ENCODE assay signal across 9 mouse cellular contexts in genomic region chr11:102140508-102140907, GRCm38 (mm10). TPM values are rescaled to one million over a fixed set of nuclear protein-coding genes. Genes with fewer than 3 reads are reported as not detected.
DNase-seq lines count a peak whose midpoint lies in the region; ATAC-seq and TF ChIP-seq lines count a peak whose summit lies in the region.
"Had no signal": no experiment of that assay in that cellular context is flagged by ENCODE, and none has a peak within 500 bp of the region (broad histone marks: within the 10 kb centered on the region; RNA-seq: fewer than 3 reads in every experiment).

No protein-coding gene starts in this region.

- no peak for ATAC-seq in midbrain, embryonic 15.5 days (replicated peaks)
- ATAC-seq in liver, embryonic 14.5 days (ENCODE audit: insufficient read depth) = no peak

- H3K9ac ChIP-seq in midbrain, embryonic 15.5 days = no peak overlapping the region
- no peak overlapping the region for H3K9ac ChIP-seq in liver, embryonic 14.5 days (replicated peaks)

- H3K36me3 ChIP-seq in midbrain, embryonic 10.5 days = no peaks in the 10 kb centered on the region
- no peaks in the 10 kb centered on the region for H3K36me3 ChIP-seq in midbrain, embryonic 15.5 days (replicated peaks)
- H3K36me3 ChIP-seq in liver, embryonic 14.5 days (replicated peaks; ENCODE audit: control insufficient read depth, insufficient read depth, low read depth) = no peaks in the 10 kb centered on the region

- no peak overlapping the region for H3K4me2 ChIP-seq in midbrain, embryonic 15.5 days
- H3K4me2 ChIP-seq in liver, embryonic 14.5 days (ENCODE audit: low read depth) = no peak overlapping the region

- intact Hi-C loops in heart, postnatal 14 days (cut with DNase I) = no loop called here

- no peaks in the 10 kb centered on the region for H3K9me3 ChIP-seq in midbrain, embryonic 10.5 days (replicated peaks)
- no peaks in the 10 kb centered on the region for H3K9me3 ChIP-seq in midbrain, embryonic 15.5 days
- no peaks in the 10 kb centered on the region for H3K9me3 ChIP-seq in liver, embryonic 14.5 days (ENCODE audit: control insufficient read depth, low read length)

- TF ChIP-seq EP300 in liver, embryonic 14.5 days (IDR thresholded peaks at IDR 0.05; ENCODE audit: low read depth) = no peak

- H3K4me3 ChIP-seq in midbrain, embryonic 10.5 days = no peak overlapping the region
- H3K4me3 ChIP-seq in midbrain, embryonic 15.5 days = no peak overlapping the region
- H3K4me3 ChIP-seq in liver, embryonic 14.5 days (ENCODE audit: insufficient read depth in 1 of 2, low read depth in 2 of 2, low read length in 2 of 2) = no peak overlapping the region

- peak; percentile 86 for TF ChIP-seq CTCF in liver, embryonic 14.5 days (IDR thresholded peaks at IDR 0.05; ENCODE audit: low read depth)

- 3% methylated on average over 5 of the region's 5 CpGs for WGBS in midbrain, embryonic 10.5 days
- 6% methylated on average over 5 of the region's 5 CpGs for WGBS in midbrain, embryonic 15.5 days
- WGBS in liver, embryonic 14.5 days (ENCODE audit: insufficient replicate concordance) = 2% methylated on average over 5 of the region's 5 CpGs

- H3K27ac ChIP-seq in midbrain, embryonic 10.5 days (replicated peaks) = no peak overlapping the region
- H3K27ac ChIP-seq in midbrain, embryonic 15.5 days = no peak overlapping the region
- no peak overlapping the region for H3K27ac ChIP-seq in liver, embryonic 14.5 days

- peak; percentile 60 to 68 for DNase-seq in adrenal gland, adult 18-20 months (ENCODE audit: low spot score in 2 of 2)
- no peak for DNase-seq in adrenal gland, adult 8-10 months
- DNase-seq in midbrain, embryonic 10.5 days (ENCODE audit: low spot score) = peak; percentile 73
- DNase-seq in c-Kit-negative CD71-positive TER-119-positive erythroid progenitor cells, embryonic 14.5 days (ENCODE audit: low read depth, low spot score) = peak; percentile 53
- DNase-seq in heart, postnatal 14 days = peak; percentile 58 to 76
- DNase-seq in liver, embryonic 14.5 days (ENCODE audit: low read depth in 3 of 3, low spot score in 3 of 3) = peak in 1 of 3 experiments; percentile 62
- DNase-seq in right cerebral cortex, postnatal 4 days = peak; percentile 72

- H3K27me3 ChIP-seq in midbrain, embryonic 10.5 days (ENCODE audit: low read depth, poor library complexity, severe bottlenecking) = peaks cover 67% of the 10 kb centered on the region
- peaks cover 30% of the 10 kb centered on the region for H3K27me3 ChIP-seq in midbrain, embryonic 15.5 days (replicated peaks)
- peaks cover 12% of the 10 kb centered on the region for H3K27me3 ChIP-seq in liver, embryonic 14.5 days (ENCODE audit: control insufficient read depth, insufficient read depth, low read length)

- H3K4me1 ChIP-seq in midbrain, embryonic 10.5 days = peaks cover 9% of the 10 kb centered on the region
- peaks cover 7% of the 10 kb centered on the region; the same call in 1 of the 2 replicates for H3K4me1 ChIP-seq in midbrain, embryonic 15.5 days
- no peaks in the 10 kb centered on the region; a peak in 1 of 4 replicates for H3K4me1 ChIP-seq in liver, embryonic 14.5 days (replicated peaks; ENCODE audit: control insufficient read depth in 2 of 2, insufficient read depth in 2 of 2, low read length in 1 of 2)

RNA-seq across cellular contexts. Expression of gene Nags, which starts 4.8 kb away (rescaled TPM):
- total RNA-seq in adrenal gland, adult 18-20 months (2021) = under 1 TPM in 1 of 2 experiments, not detected in 1; 0.77 TPM
- total RNA-seq in adrenal gland, adult 8-10 months (2022) = 1 to 10 TPM in 2 of 4 experiments, under 1 TPM in 2; 0.20 to 3.0 (median 1.6) TPM
- 0.10 TPM in 1 of 2 replicates, not detected in the other for polyA plus RNA-seq in midbrain, embryonic 10.5 days (2016; fragmentation: Nextera tagmentation; extraction: Ambion mirVana)
- 0.10 and 0.30 TPM in 2 replicates for polyA plus RNA-seq in midbrain, embryonic 15.5 days (2015; fragmentation: Nextera tagmentation; extraction: Ambion mirVana)
- total RNA-seq in heart, postnatal 14 days (2021) = not detected
- polyA plus RNA-seq in liver, embryonic 14.5 days (2012; rRNA removed) = 10.1 and 11.3 TPM in 2 replicates
- 7.2 and 7.5 TPM in 2 replicates for polyA plus RNA-seq in liver, embryonic 14.5 days (2014; fragmentation: Nextera tagmentation; extraction: Ambion mirVana)
- polyA plus RNA-seq: C2C12 had no signal

RNA-seq across cellular contexts. Expression of gene Tmem101, which starts 15.7 kb away (rescaled TPM):
- 10 to 100 TPM; 12.0 to 13.6 TPM for total RNA-seq in adrenal gland, adult 18-20 months (2021)
- total RNA-seq in adrenal gland, adult 8-10 months (2022) = 10 to 100 TPM; 18.0 to 21.8 (median 19.7) TPM
- 40.4 and 42.3 TPM in 2 replicates for polyA plus RNA-seq in midbrain, embryonic 10.5 days (2016; fragmentation: Nextera tagmentation; extraction: Ambion mirVana)
- 45.3 and 46.5 TPM in 2 replicates for polyA plus RNA-seq in midbrain, embryonic 15.5 days (2015; fragmentation: Nextera tagmentation; extraction: Ambion mirVana)
- 10 to 100 TPM; 14.5 TPM for total RNA-seq in heart, postnatal 14 days (2021)
- polyA plus RNA-seq in liver, embryonic 14.5 days (2012; rRNA removed) = 8.9 and 9.2 TPM in 2 replicates
- 7.8 and 8.5 TPM in 2 replicates for polyA plus RNA-seq in liver, embryonic 14.5 days (2014; fragmentation: Nextera tagmentation; extraction: Ambion mirVana)

RNA-seq across cellular contexts. Expression of gene Pyy, which starts 32.9 kb away (rescaled TPM):
- total RNA-seq in adrenal gland, adult 18-20 months (2021) = not detected
- total RNA-seq in adrenal gland, adult 8-10 months (2022) = not detected
- not detected in 2 replicates for polyA plus RNA-seq in midbrain, embryonic 10.5 days (2016; fragmentation: Nextera tagmentation; extraction: Ambion mirVana)
- polyA plus RNA-seq in midbrain, embryonic 15.5 days (2015; fragmentation: Nextera tagmentation; extraction: Ambion mirVana) = not detected in 2 replicates
- total RNA-seq in heart, postnatal 14 days (2021) = not detected
- 0.22 and 0.57 TPM in 2 replicates for polyA plus RNA-seq in liver, embryonic 14.5 days (2012; rRNA removed)
- polyA plus RNA-seq in liver, embryonic 14.5 days (2014; fragmentation: Nextera tagmentation; extraction: Ambion mirVana) = not detected in 2 replicates
- polyA plus RNA-seq: C2C12 had no signal

RNA-seq across cellular contexts. Expression of gene Ppy, which starts 39.4 kb away (rescaled TPM):
- total RNA-seq in adrenal gland, adult 18-20 months (2021) = not detected
- not detected for total RNA-seq in adrenal gland, adult 8-10 months (2022)
- not detected in 2 replicates for polyA plus RNA-seq in midbrain, embryonic 10.5 days (2016; fragmentation: Nextera tagmentation; extraction: Ambion mirVana)
- not detected in 2 replicates for polyA plus RNA-seq in midbrain, embryonic 15.5 days (2015; fragmentation: Nextera tagmentation; extraction: Ambion mirVana)
- total RNA-seq in heart, postnatal 14 days (2021) = not detected
- polyA plus RNA-seq in liver, embryonic 14.5 days (2012; rRNA removed) = not detected in 2 replicates
- polyA plus RNA-seq in liver, embryonic 14.5 days (2014; fragmentation: Nextera tagmentation; extraction: Ambion mirVana) = not detected in 2 replicates
- polyA plus RNA-seq: C2C12 had no signal

RNA-seq across cellular contexts. Expression of gene Lsm12, which starts 44.6 kb away (rescaled TPM):
- 100 to 1,000 TPM in 1 of 2 experiments, 10 to 100 TPM in 1; 83.9 to 102 TPM for total RNA-seq in adrenal gland, adult 18-20 months (2021)
- 10 to 100 TPM; 67.2 to 86.9 (median 81.0) TPM for total RNA-seq in adrenal gland, adult 8-10 months (2022)
- 141 and 144 TPM in 2 replicates for polyA plus RNA-seq in midbrain, embryonic 10.5 days (2016; fragmentation: Nextera tagmentation; extraction: Ambion mirVana)
- polyA plus RNA-seq in midbrain, embryonic 15.5 days (2015; fragmentation: Nextera tagmentation; extraction: Ambion mirVana) = 111 and 118 TPM in 2 replicates
- 10 to 100 TPM; 44.4 to 47.6 TPM for total RNA-seq in heart, postnatal 14 days (2021)
- polyA plus RNA-seq in liver, embryonic 14.5 days (2012; rRNA removed) = 10.4 and 15.4 TPM in 2 replicates
- polyA plus RNA-seq in liver, embryonic 14.5 days (2014; fragmentation: Nextera tagmentation; extraction: Ambion mirVana) = 51.4 and 56.2 TPM in 2 replicates
